Mouse (Mus musculus) neural tube, embryonic 12.5 days (tissue): Measurements from ENCODE around the gene Eef1a1. TPM values are rescaled to one million over a fixed set of nuclear protein-coding genes. Genes with fewer than 3 reads are reported as not detected.
A peak's percentile ranks its signal among the peaks of the same experiment; 100 is the strongest.
"Not testable (repeated sequence)": the region's sequence is repeated elsewhere in the genome, so short reads cannot be mapped to it uniquely, and the experiment has no call there.

Source experiments
- ATAC-seq: fragments of 200-750 bp; cut with Nextera tagmentation; 2 replicates; pipeline ENCODE4 v1.8.0; 2017; ENCODE audit warnings: low read depth, mild to moderate bottlenecking, moderate TSS enrichment, moderate library complexity; ENCODE audit not compliant: low FRiP score
- H3K27ac ChIP-seq: fragments of 300-500 bp; sonication (generic); 2 replicates; pipeline ENCODE4 v1.5.1; 2016
- H3K27me3 ChIP-seq: fragments of 300-500 bp; sonication (generic); replicated peaks from 2 replicates; pipeline ENCODE4 v1.6.1; 2016; ENCODE audit warnings: mild to moderate bottlenecking
- H3K36me3 ChIP-seq: fragments of 300-500 bp; sonication (generic); 2 replicates; pipeline ENCODE4 v1.6.1; 2016; ENCODE audit warnings: mild to moderate bottlenecking
- H3K4me1 ChIP-seq: fragments of 300-500 bp; sonication (generic); 2 replicates; pipeline ENCODE4 v1.6.1; 2016
- H3K4me2 ChIP-seq: fragments of 300-500 bp; sonication (generic); replicated peaks from 2 replicates; pipeline ENCODE4 v1.6.1; 2016; ENCODE audit warnings: mild to moderate bottlenecking
- H3K4me3 ChIP-seq: fragments of 300-500 bp; sonication (generic); 2 replicates; pipeline ENCODE4 v1.5.1; 2016
- H3K9ac ChIP-seq: fragments of 300-500 bp; sonication (generic); 2 replicates; pipeline ENCODE4 v1.6.1; 2016; ENCODE audit warnings: mild to moderate bottlenecking
- H3K9me3 ChIP-seq: fragments of 300-500 bp; sonication (generic); 2 replicates; pipeline ENCODE4 v1.6.1; 2016; ENCODE audit warnings: mild to moderate bottlenecking
- WGBS: fragments of 180-500 bp; shearing (Covaris S2); methylation state at CpG from one replicate; pipeline ENCODE4 v1.1.7; 2016; 5-methylcytosine and 5-hydroxymethylcytosine counted together
- polyA plus RNA-seq: library from polyadenylated mRNA; unstranded; fragments of >200 nt; fragmentation: Nextera tagmentation; extraction: Ambion mirVana; gene quantifications from 2 replicates; pipeline ENCODE4 v1.2.1, GENCODE M21; 2016

Gene Eef1a1
- polyA plus RNA-seq, 1 experiment from 2014 or later = 3,212 TPM

DNA sequence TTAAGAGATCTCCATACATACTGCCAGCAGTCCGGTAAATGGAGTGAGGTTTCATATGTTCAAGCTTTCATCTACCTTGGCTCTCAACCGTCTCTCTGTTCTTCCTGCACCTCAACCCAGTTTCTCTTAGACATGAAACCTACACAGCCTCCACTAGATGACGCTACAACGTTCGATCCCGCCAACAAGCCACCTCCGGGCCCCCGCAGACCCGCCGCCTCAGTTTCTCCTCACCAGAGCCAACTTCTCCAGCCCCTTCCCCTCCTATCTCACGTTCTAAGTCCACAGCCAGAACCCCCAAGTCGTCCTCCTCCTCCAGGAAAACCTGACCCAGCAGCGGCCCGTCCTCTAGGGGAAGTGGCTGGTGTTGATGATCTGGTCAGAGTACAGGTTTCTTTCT, 32.7 kb upstream of the Eef1a1 start:
- Histone ChIP-seq H3K9me3 (no peaks in the 10 kb centered on the region), H3K4me1 (peaks cover 17% of the 10 kb centered on the region), H3K4me3 (peak overlapping the region; percentile 49), H3K4me2 (peak overlapping the region; percentile 86), H3K36me3 (peaks cover 5% of the 10 kb centered on the region; the same call in 1 of the 2 replicates), H3K27ac (no peak overlapping the region), H3K9ac (peak overlapping the region; percentile 64; the same call in 1 of the 2 replicates), H3K27me3 (no peaks in the 10 kb centered on the region)
- 0 out of 2 replicates have a peak, but pooled peaks have one; percentile 1 for ATAC-seq
- WGBS = 37% methylated on average over 14 of the region's 14 CpGs

DNA sequence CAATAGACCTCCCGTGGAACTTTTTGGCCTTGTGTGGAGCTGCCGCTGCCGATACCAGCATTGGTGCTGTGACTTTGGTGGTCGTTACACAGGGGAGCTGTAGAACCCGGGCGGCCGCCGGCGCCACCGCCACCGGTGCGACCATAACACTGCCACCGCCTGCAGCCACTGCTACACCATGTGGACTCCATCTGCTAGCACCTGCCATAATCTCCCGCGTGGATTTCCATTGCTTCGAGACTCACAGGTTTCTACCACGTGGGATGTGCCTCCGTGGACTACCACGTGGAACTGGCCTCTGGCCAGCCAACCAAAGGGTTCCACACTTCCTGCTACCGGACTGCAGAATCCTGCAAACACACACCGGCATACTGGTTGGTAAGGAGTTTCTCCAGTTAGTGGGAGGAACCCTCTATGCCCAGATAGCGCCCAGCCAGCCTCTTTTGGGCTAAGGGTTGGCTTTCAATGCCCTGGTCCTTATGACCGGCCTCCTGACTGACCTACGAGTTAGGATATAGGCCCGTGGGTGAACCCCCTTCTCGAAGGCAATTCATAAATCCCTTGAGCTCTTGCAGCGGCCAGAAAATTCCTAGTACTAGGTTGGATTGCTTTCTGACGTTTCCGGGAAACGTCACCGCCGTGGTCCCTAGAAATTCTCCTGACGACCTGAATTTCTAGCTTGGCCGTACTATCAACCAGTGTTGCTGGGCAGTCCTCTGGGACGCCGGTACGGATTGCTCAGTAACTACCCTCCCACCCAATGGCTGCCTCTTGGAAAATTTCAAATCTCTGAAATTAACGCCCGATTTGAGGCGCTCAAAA, 32.0 kb upstream of the Eef1a1 start:
- H3K4me3 ChIP-seq = peak overlapping the region; percentile 49
- H3K9me3 ChIP-seq = no peaks in the 10 kb centered on the region
- peak; percentile 82 for ATAC-seq
- peak overlapping the region; percentile 64 for H3K9ac ChIP-seq
- H3K27ac ChIP-seq = no peak overlapping the region; the same call in 1 of the 2 replicates
- H3K4me1 ChIP-seq = peaks cover 17% of the 10 kb centered on the region
- peak overlapping the region; percentile 86 for H3K4me2 ChIP-seq
- no peaks in the 10 kb centered on the region for H3K27me3 ChIP-seq
- H3K36me3 ChIP-seq = peaks cover 5% of the 10 kb centered on the region; the same call in 1 of the 2 replicates
- WGBS = 2% methylated on average over 40 of the region's 40 CpGs

DNA sequence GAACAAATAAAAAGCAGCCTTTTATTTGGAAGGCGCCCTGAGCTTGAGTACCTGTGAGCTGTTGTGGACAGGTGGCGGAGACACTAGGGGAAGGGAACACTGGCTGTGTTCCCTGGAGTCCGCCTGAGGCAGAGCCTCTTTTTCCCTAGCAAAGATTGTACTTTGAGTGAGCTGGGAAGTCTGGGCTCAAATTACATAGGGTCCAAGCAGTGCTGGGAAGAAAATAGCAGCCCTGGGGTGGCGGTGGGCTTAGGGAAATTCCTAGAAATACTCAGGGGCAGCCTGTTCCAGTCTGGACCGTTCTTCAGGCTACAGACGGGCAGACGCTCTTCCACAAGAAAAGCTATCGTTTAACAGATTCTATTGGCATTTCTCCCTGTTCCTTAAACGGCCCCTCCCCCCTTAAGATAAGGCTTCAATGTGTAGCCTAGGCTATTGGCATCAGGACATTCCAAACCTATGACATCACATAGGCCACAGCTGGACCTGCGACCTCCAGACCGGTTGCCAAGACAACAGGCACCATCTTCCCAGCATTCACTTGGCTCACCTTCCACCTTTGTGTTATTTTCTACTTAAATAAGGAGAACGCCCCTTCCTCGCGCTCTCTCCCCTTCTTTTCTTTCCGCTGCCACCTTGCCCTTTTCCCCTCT, 31.3 kb upstream of the Eef1a1 start:
- Histone ChIP-seq H3K4me1 (peaks cover 17% of the 10 kb centered on the region), H3K27me3 (no peaks in the 10 kb centered on the region), H3K27ac (peak overlapping the region; percentile 26; the same call in 1 of the 2 replicates), H3K9me3 (no peaks in the 10 kb centered on the region), H3K9ac (peak overlapping the region; percentile 64), H3K4me3 (peak overlapping the region; percentile 49), H3K4me2 (peak overlapping the region; percentile 86), H3K36me3 (peaks cover 2% of the 10 kb centered on the region; the same call in 1 of the 2 replicates)
- ATAC-seq = peak; percentile 87
- 3% methylated on average over 15 of the region's 15 CpGs for WGBS

DNA sequence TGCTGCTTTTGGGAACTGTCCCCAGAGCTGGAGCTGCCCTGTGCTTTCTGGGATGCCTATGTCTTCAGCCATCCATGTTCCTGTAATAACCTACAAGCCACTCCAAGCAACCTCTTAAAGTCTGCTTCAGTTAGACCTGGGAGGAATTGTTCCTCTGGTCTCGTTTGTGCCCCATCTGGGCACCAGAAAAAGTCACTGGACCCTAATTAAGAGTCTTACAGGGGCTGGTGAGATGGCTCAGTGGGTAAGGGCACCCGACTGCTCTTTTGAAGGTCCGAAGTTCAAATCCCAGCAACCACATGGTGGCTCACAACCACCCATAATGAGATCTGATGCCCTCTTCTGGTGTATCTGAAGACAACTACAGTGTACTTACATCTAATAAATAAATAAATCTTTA, 28.3 kb upstream of the Eef1a1 start:
- WGBS = 68% methylated on average over 3 of the region's 3 CpGs
- H3K4me1 ChIP-seq = peaks cover 17% of the 10 kb centered on the region
- not testable (repeated sequence) for ATAC-seq, H3K4me3 ChIP-seq, H3K27ac ChIP-seq, H3K9ac ChIP-seq, H3K4me2 ChIP-seq, H3K36me3 ChIP-seq, H3K27me3 ChIP-seq, H3K9me3 ChIP-seq

DNA sequence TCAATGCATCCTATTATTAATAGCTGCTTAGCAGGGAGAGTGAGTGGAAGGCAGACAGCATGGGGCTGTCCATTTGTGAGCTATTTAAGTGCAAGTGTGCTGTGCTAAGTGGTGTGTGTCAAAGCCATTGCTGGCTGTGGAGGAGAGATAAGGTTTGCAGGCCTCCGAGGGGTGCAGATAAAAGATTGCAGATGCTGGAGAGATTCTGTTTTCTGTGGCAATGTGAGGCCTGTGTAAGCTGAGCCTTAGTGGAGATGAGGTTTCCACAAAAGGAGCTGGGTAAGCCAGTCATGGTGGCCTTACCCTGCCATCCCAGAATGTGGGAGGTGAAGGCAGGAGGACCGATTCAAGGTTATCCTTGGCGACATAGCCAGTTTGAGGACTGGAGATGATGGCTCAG, 27.2 kb upstream of the Eef1a1 start:
- Histone ChIP-seq H3K4me3 (no peak overlapping the region), H3K4me2 (no peak overlapping the region), H3K27me3 (no peaks in the 10 kb centered on the region), H3K27ac (no peak overlapping the region), H3K36me3 (no peaks in the 10 kb centered on the region), H3K4me1 (peaks cover 10% of the 10 kb centered on the region), H3K9ac (no peak overlapping the region), H3K9me3 (no peaks in the 10 kb centered on the region)
- WGBS = 85% methylated on average over 3 of the region's 3 CpGs
- ATAC-seq = no peak

DNA sequence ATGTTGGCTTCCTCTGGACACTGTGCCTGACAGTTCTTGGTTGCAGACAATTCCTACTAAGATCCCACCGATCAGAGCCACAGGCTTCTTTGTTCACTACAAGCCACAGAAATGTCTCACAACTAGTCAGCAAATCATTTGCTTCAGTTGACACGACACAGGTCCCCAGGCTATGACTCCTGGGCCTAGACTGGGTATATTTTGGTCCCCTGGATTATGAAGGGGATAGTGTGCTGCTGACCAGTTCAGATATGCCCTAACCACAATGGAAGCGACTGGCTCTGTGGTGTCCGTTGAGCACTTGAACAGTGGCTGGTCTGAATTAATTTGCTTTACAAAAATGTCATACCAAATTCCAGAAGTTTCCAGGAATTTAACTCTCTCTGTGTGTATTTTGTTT, 25.7 kb upstream of the Eef1a1 start:
- WGBS = 82% methylated on average over 4 of the region's 4 CpGs
- no peak for ATAC-seq
- no peaks in the 10 kb centered on the region for H3K36me3 ChIP-seq

DNA sequence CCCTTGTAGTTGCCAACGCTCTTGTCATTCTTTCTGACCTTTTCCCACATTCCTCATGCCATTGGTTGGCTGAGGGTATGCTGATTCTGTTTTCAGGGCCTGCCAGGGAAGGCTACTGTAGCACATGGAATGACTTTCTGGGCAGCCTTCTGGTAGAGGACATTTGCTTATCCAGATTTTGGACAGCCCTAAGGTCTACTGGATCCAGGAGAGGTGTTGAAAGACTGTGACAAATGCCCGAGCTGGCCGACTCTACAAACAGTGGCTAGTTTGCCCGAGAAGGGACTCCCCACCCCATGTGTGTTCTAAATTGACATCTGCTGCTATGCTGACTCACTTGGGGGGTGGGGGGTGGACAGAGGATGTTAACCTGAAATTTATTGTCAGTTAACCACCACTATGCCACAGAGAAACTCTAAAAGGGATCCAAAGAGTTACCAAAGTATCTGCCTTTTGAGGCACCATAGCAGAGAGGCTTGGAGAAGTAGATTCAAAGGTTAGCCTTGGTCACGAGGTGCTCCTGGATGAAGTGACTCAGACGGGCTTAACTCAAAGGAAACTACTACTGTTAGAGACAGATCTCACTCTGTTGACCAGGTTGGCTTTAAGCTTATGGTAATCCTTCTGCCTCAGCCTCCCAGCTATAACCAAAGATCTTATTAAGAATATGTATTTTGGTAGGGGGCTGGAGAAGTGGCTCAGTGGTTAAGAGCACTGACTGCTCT, 25.0 kb upstream of the Eef1a1 start:
- no peaks in the 10 kb centered on the region for H3K4me1 ChIP-seq
- H3K27ac ChIP-seq = no peak overlapping the region
- H3K4me3 ChIP-seq = no peak overlapping the region
- H3K9me3 ChIP-seq = no peaks in the 10 kb centered on the region
- H3K4me2 ChIP-seq = no peak overlapping the region
- no peak overlapping the region for H3K9ac ChIP-seq
- H3K36me3 ChIP-seq = no peaks in the 10 kb centered on the region
- no peaks in the 10 kb centered on the region for H3K27me3 ChIP-seq
- ATAC-seq = no peak
- WGBS = 84% methylated on average over 6 of the region's 6 CpGs

More for the DNA sequence above, 25.7 kb upstream of the Eef1a1 start:
- Histone ChIP-seq H3K27me3 (no peaks in the 10 kb centered on the region), H3K4me2 (no peak overlapping the region), H3K9me3 (no peaks in the 10 kb centered on the region), H3K4me3 (no peak overlapping the region), H3K4me1 (no peaks in the 10 kb centered on the region), H3K9ac (no peak overlapping the region), H3K27ac (no peak overlapping the region)

DNA sequence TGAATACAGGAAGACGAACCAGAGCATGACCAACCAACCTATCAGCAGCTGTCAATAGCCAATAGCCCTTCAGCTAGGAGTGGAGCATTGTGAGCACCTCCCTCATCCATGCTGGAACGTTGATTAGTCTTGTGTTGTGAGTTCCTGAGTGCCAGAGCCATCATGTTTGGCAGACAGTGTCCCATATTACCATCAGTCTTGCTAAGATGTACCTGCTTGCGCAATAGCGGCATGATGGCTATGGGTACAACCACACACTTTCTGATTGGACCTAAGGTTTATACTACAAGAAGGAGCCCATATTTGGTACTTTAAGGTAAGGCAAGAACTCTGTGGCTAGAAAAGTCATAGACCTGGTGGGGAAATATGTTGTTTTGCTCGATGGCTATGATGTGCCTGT, 22.8 kb upstream of the Eef1a1 start:
- Histone ChIP-seq H3K27me3 (no peaks in the 10 kb centered on the region), H3K4me1 (no peaks in the 10 kb centered on the region), H3K9me3 (no peaks in the 10 kb centered on the region), H3K9ac (no peak overlapping the region), H3K4me2 (no peak overlapping the region), H3K27ac (no peak overlapping the region), H3K4me3 (no peak overlapping the region), H3K36me3 (no peaks in the 10 kb centered on the region)
- WGBS = 94% methylated on average over 5 of the region's 5 CpGs
- ATAC-seq = no peak

DNA sequence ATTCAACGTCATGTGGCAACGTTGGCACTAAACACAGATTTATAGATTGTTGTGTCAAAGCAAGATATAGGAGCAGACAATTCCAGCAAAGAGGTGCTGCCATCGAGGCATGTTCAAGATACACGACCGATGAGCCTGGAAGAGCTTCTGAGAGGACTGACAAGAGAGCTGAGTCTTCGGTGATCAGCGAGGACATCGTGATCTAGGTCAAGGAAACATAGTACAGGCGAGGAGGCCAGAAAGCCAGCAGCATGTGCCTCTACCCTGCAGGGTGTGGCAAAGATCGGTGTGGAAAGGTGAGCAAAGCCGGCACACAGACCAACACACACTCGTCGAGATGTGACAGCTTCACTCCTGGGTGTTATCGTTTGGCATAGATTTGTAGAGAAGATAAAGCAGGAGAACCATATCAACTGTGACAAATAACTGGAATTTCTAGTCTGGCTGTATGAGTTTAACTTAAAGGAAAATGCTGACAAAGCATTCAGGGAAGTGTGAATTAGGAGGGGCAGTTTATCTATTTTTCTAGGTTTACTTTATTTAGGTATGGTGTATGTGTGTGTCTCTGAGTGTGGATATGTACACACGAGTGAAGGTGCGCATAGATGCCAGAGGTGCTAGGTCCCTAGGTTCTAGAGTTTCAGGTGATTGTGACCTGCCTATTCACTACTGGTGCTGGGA, 19.3 kb upstream of the Eef1a1 start:
- Histone ChIP-seq H3K4me2 (no peak overlapping the region), H3K27me3 (no peaks in the 10 kb centered on the region), H3K9me3 (no peaks in the 10 kb centered on the region), H3K4me1 (peaks cover 9% of the 10 kb centered on the region), H3K27ac (no peak overlapping the region), H3K36me3 (no peaks in the 10 kb centered on the region), H3K9ac (no peak overlapping the region), H3K4me3 (no peak overlapping the region)
- no peak for ATAC-seq
- WGBS = 90% methylated on average over 16 of the region's 16 CpGs

DNA sequence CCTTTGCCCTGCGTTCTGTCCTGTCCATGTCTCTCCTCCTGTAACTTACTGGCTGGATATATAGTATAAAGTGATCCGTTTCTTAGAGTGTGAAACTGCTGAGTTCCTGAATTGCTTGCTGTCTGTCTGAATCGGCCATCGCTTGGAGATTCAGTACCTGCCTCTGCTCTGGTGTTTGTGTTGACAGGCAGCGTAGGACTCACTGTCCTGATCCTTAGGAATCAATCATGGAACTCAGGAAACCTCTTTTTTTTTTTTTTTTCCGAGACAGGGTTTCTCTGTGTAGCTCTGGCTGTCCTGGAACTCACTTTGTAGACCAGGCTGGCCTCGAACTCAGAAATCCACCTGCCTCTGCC, 17.7 kb upstream of the Eef1a1 start:
- WGBS = 84% methylated on average over 7 of the region's 7 CpGs

DNA sequence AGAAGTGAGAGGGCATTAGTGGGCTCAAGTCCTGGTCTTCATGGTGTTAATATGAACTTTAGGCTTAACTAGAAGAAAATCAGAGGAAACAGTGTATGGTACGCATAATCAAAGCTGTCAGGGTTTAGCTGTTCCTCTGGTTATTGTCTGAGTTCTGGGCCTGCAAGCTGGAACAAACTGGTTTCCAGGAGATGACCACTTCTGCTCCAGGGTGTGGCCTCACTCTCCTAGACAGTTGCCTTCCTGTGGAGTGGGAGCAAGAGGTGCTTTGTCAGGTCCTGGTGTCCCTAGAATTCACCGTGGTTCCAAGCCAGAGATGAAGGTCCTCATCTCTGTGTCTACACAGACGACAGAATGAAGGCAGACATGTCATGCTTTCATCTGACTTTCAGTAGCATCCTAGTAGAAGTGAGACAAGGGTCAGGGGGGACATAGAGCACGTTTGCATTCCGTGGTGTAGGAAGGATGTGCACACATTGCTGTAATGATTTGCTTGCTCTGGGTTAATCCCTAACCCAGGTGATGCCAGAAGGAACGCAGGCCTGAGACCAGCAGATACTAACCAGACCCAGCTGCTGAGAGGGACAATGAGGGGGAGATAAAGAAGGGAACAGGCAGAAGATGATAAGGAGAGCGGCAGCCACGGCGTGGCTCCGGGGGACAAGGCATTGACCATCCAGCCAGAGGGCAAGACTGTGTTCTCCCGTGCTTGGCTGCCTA, 17.2 kb upstream of the Eef1a1 start:
- no peak overlapping the region for H3K9ac ChIP-seq
- H3K27ac ChIP-seq = no peak overlapping the region
- no peak for ATAC-seq
- H3K4me2 ChIP-seq = no peak overlapping the region
- no peaks in the 10 kb centered on the region for H3K27me3 ChIP-seq
- 80% methylated on average over 11 of the region's 11 CpGs for WGBS
- peaks cover 19% of the 10 kb centered on the region for H3K4me1 ChIP-seq
- H3K36me3 ChIP-seq = no peaks in the 10 kb centered on the region
- H3K4me3 ChIP-seq = no peak overlapping the region
- no peaks in the 10 kb centered on the region for H3K9me3 ChIP-seq

More for the DNA sequence above, 17.7 kb upstream of the Eef1a1 start:
- Histone ChIP-seq H3K36me3 (no peaks in the 10 kb centered on the region), H3K9ac (no peak overlapping the region), H3K27me3 (no peaks in the 10 kb centered on the region), H3K4me3 (no peak overlapping the region), H3K27ac (no peak overlapping the region), H3K9me3 (no peaks in the 10 kb centered on the region), H3K4me1 (peaks cover 19% of the 10 kb centered on the region), H3K4me2 (no peak overlapping the region)
- ATAC-seq = no peak
